Mouse (Mus musculus) midbrain, postnatal 0 days (tissue): ENCODE data around the gene Tppp3. TPM values are rescaled to one million over a fixed set of nuclear protein-coding genes. Genes with fewer than 3 reads are reported as not detected.

Experiments
- ATAC-seq: fragments of 200-750 bp; cut with Nextera tagmentation; 2 replicates; pipeline ENCODE4 v1.8.0; 2017; ENCODE audit warnings: moderate number of reproducible peaks, mild to moderate bottlenecking, moderate TSS enrichment, moderate library complexity; ENCODE audit not compliant: low FRiP score
- DNase-seq: peaks from one replicate; pipeline ENCODE4 v3.0.0-alpha.2; 2015; ENCODE audit warnings: low spot score
- H3K27ac ChIP-seq: fragments of 300-500 bp; sonication (generic); 2 replicates; pipeline ENCODE4 v1.5.1; 2014; ENCODE audit warnings: low read depth, mild to moderate bottlenecking, low read length, mixed read lengths
- H3K27me3 ChIP-seq: fragments of 300-500 bp; sonication (generic); 2 replicates; pipeline ENCODE4 v1.6.1; 2014; ENCODE audit warnings: low read length, control low read depth, mixed read lengths; ENCODE audit not compliant: insufficient read depth
- H3K36me3 ChIP-seq: fragments of 300-500 bp; sonication (generic); 2 replicates; pipeline ENCODE4 v1.6.1; 2014; ENCODE audit warnings: low read length, control low read depth, mixed read lengths; ENCODE audit not compliant: insufficient read depth
- H3K4me1 ChIP-seq: fragments of 300-500 bp; sonication (generic); 2 replicates; pipeline ENCODE4 v1.6.1; 2014; ENCODE audit warnings: mild to moderate bottlenecking, control low read depth, antibody characterized with exemption, low read length, mixed read lengths; ENCODE audit not compliant: insufficient read depth
- H3K4me2 ChIP-seq: fragments of 300-500 bp; sonication (generic); 2 replicates; pipeline ENCODE4 v1.6.1; 2014; ENCODE audit warnings: low read depth, mild to moderate bottlenecking, low read length, mixed read lengths; ENCODE audit not compliant: poor library complexity, severe bottlenecking
- H3K4me3 ChIP-seq: fragments of 300-500 bp; sonication (generic); 2 replicates; pipeline ENCODE4 v1.5.1; 2014; ENCODE audit warnings: low read depth, mild to moderate bottlenecking, low read length, moderate library complexity
- H3K9ac ChIP-seq: fragments of 300-500 bp; sonication (generic); replicated peaks from 2 replicates; pipeline ENCODE4 v1.6.1; 2014; ENCODE audit warnings: mild to moderate bottlenecking, low read length, moderate library complexity, mixed read lengths; ENCODE audit not compliant: poor library complexity, severe bottlenecking
- H3K9me3 ChIP-seq: fragments of 300-500 bp; sonication (generic); 2 replicates; pipeline ENCODE4 v1.6.1; 2016; ENCODE audit warnings: low read length, control low read depth
- CTCF ChIP-seq: IDR thresholded peaks from 2 replicates; pipeline ENCODE4 v1.5.1; 2016; ENCODE audit warnings: antibody characterized with exemption, mild to moderate bottlenecking
- WGBS: fragments of 180-500 bp; shearing (Covaris S2); extraction: QIAGEN DNeasy Blood & Tissue Kit; methylation state at CpG from one replicate; pipeline ENCODE4 v1.1.7; 2014; 5-methylcytosine and 5-hydroxymethylcytosine counted together
- polyA plus RNA-seq: library from polyadenylated mRNA; unstranded; fragments of >200 nt; fragmentation: Nextera tagmentation; extraction: Ambion mirVana; gene quantifications from 2 replicates; pipeline ENCODE4 v1.2.1, GENCODE M21; 2015
- total RNA-seq: library from RNA; depleted of rRNA; stranded (reverse); fragments of >200 nt; gene quantifications from 2 replicates; pipeline ENCODE4 v1.2.3, GENCODE M21; 2014

The Tppp3 gene
- total and polyA plus RNA-seq, 2 experiments from 2014 or later, result 82.8 to 159 TPM

- Histone ChIP-seq H3K4me1 (peaks cover 6% of the 10 kb centered on the region; the same call in 1 of the 2 replicates), H3K27ac (no peak overlapping the region), H3K9me3 (no peaks in the 10 kb centered on the region), H3K4me2 (no peak overlapping the region), H3K4me3 (no peak overlapping the region), H3K36me3 (no peaks in the 10 kb centered on the region), H3K27me3 (peaks cover 16% of the 10 kb centered on the region), H3K9ac (no peak overlapping the region)
- no peak for TF ChIP-seq CTCF
- DNase-seq (no peak), ATAC-seq (no peak)
- WGBS, result 47% methylated on average over 8 of the region's 8 CpGs
Measured at GRCm38 (mm10) chr8:105517346-105517745, 46.0 kb upstream of the Tppp3 start.

- 10% methylated on average over 12 of the region's 12 CpGs for WGBS
- no peaks in the 10 kb centered on the region for H3K36me3 ChIP-seq
- peak; percentile 91 for TF ChIP-seq CTCF
Measured at GRCm38 (mm10) chr8:105516018-105516645, 44.8 kb upstream of the Tppp3 start.

GRCm38 (mm10) chr8:105514656-105515055 lies 43.3 kb upstream of the Tppp3 start:
- WGBS, result 81% methylated on average over 5 of the region's 5 CpGs
- no peaks in the 10 kb centered on the region for H3K36me3 ChIP-seq
- DNase-seq (no peak), ATAC-seq (no peak)
- no peak for TF ChIP-seq CTCF
- H3K4me3 ChIP-seq, result no peak overlapping the region
- no peak overlapping the region for H3K4me2 ChIP-seq
- H3K9me3 ChIP-seq, result no peaks in the 10 kb centered on the region
- peaks cover 6% of the 10 kb centered on the region; the same call in 1 of the 2 replicates for H3K4me1 ChIP-seq
- H3K27ac ChIP-seq, result no peak overlapping the region
- no peak overlapping the region for H3K9ac ChIP-seq
- H3K27me3 ChIP-seq, result peaks cover 16% of the 10 kb centered on the region

More at GRCm38 (mm10) chr8:105516018-105516645, 44.8 kb upstream of the Tppp3 start:
- H3K9ac ChIP-seq, result 0 out of 2 replicates have a peak overlapping the region, but pooled peaks have one; percentile 29
- peaks cover 6% of the 10 kb centered on the region; the same call in 1 of the 2 replicates for H3K4me1 ChIP-seq
- H3K27me3 ChIP-seq, result peaks cover 16% of the 10 kb centered on the region
- no peak overlapping the region for H3K27ac ChIP-seq
- ATAC-seq (peak; percentile 25; the same call in 1 of the 2 replicates), DNase-seq (peak; percentile 90)
- peak overlapping the region; percentile 39 for H3K4me2 ChIP-seq
- peak overlapping the region; percentile 10; the same call in 1 of the 2 replicates for H3K4me3 ChIP-seq
- no peaks in the 10 kb centered on the region for H3K9me3 ChIP-seq

GRCm38 (mm10) chr8:105514194-105514593 lies 42.9 kb upstream of the Tppp3 start:
- DNase-seq (no peak), ATAC-seq (no peak)
- peaks cover 6% of the 10 kb centered on the region; the same call in 1 of the 2 replicates for H3K4me1 ChIP-seq
- H3K9ac ChIP-seq, result no peak overlapping the region
- peaks cover 16% of the 10 kb centered on the region for H3K27me3 ChIP-seq
- H3K4me2 ChIP-seq, result no peak overlapping the region
- H3K4me3 ChIP-seq, result no peak overlapping the region
- no peaks in the 10 kb centered on the region for H3K36me3 ChIP-seq
- 94% methylated on average over 6 of the region's 6 CpGs for WGBS
- no peak for TF ChIP-seq CTCF
- no peaks in the 10 kb centered on the region for H3K9me3 ChIP-seq
- no peak overlapping the region for H3K27ac ChIP-seq

DNA sequence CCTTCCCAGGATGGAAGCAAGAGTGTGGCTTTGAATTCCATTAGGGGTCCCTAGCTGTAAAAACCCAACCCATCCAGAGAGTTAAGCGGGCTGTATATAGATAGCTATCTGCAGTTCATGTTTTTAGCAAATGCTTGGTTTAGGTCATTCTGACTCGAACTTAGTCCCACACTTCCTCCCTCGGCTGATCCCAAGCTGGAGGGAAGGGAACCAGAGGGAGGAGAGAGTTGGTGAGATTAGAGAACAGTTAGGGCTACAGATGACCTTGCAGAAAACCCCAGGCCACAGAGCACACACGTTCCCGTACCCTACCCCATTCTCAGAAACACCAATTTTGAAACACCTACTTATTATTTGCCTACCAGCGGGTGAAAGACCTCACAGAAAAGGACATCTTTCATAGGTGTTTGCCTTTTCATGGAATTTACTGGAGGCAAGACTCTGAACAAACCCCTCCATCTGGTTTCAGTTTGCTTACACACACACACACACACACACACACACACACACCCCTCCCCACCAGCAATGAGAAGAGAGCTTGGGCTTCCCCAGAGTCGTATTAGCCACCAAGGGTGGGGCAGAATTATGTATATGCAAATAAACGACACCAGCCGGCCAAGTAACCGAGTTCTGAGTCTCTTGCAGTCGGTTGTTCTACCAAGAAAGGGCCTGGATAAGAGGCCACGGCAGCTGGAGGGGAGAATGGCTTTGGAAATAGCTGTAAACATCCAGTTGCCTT lies 38.8 kb upstream of the Tppp3 start:
- Histone ChIP-seq H3K9me3 (no peaks in the 10 kb centered on the region), H3K4me1 (no peaks in the 10 kb centered on the region), H3K4me3 (no peak overlapping the region), H3K9ac (no peak overlapping the region), H3K4me2 (no peak overlapping the region), H3K27me3 (no peaks in the 10 kb centered on the region), H3K36me3 (no peaks in the 10 kb centered on the region), H3K27ac (no peak overlapping the region)
- TF ChIP-seq CTCF, result no peak
- DNase-seq (no peak), ATAC-seq (no peak)
- 56% methylated on average over 12 of the region's 12 CpGs for WGBS

GRCm38 (mm10) chr8:105508758-105509157 lies 37.4 kb upstream of the Tppp3 start:
- H3K9ac ChIP-seq, result no peak overlapping the region
- no peak overlapping the region for H3K4me3 ChIP-seq
- H3K36me3 ChIP-seq, result no peaks in the 10 kb centered on the region
- no peaks in the 10 kb centered on the region for H3K27me3 ChIP-seq
- no peak overlapping the region for H3K27ac ChIP-seq
- H3K4me1 ChIP-seq, result no peaks in the 10 kb centered on the region
- no peak overlapping the region for H3K4me2 ChIP-seq
- no peaks in the 10 kb centered on the region for H3K9me3 ChIP-seq
- WGBS, result 64% methylated on average over 1 of the region's 2 CpGs
- no peak for TF ChIP-seq CTCF
- no peak for ATAC-seq
- peak; percentile 49 for DNase-seq
